Mouse (Mus musculus): ENCODE data around the gene Med12l.

Med12l gene

GRCm38 (mm10) chr3:59141507-59142305 is 136.1 kb downstream of the Med12l start:
- no peak for DNase-seq

GRCm38 (mm10) chr3:59145194-59145593 is 139.6 kb downstream of the Med12l start:
- DNase-seq = no peak

- no peak for DNase-seq
Observed at GRCm38 (mm10) chr3:59149646-59150045, 144.0 kb downstream of the Med12l start.

- no peak for DNase-seq
Observed at GRCm38 (mm10) chr3:59150624-59151023, 145.0 kb downstream of the Med12l start.

- peak; percentile 30 to 39 for DNase-seq
Observed at GRCm38 (mm10) chr3:59153424-59153823, 147.8 kb downstream of the Med12l start, which contains the start of gene P2ry14. Gene P2ry14, minus strand, starts transcription at chr3:59153618.

- no peak for DNase-seq
Observed at GRCm38 (mm10) chr3:59154888-59155287, 149.3 kb downstream of the Med12l start.

- DNase-seq = no peak
Observed at GRCm38 (mm10) chr3:59155404-59155803, 149.8 kb downstream of the Med12l start.

- DNase-seq = no peak
Observed at GRCm38 (mm10) chr3:59157048-59157447, 151.4 kb downstream of the Med12l start.

GRCm38 (mm10) chr3:59160465-59160864 is 154.8 kb downstream of the Med12l start:
- no peak for DNase-seq

GRCm38 (mm10) chr3:59167417-59168054 is 161.9 kb downstream of the Med12l start:
- no peak for DNase-seq

- DNase-seq = no peak
Observed at GRCm38 (mm10) chr3:59168476-59168875, 162.9 kb downstream of the Med12l start.

- no peak for DNase-seq
Observed at GRCm38 (mm10) chr3:59169215-59169614, 163.6 kb downstream of the Med12l start.

GRCm38 (mm10) chr3:59169921-59170627 is 164.4 kb downstream of the Med12l start:
- no peak for DNase-seq

GRCm38 (mm10) chr3:59174426-59175154 is 169.0 kb downstream of the Med12l start:
- DNase-seq = no peak

GRCm38 (mm10) chr3:59175234-59175633 is 169.6 kb downstream of the Med12l start:
- peak; percentile 19 to 34 for DNase-seq

GRCm38 (mm10) chr3:59176871-59177270 is 171.2 kb downstream of the Med12l start:
- DNase-seq = no peak

GRCm38 (mm10) chr3:59181134-59181533 is 175.5 kb downstream of the Med12l start:
- no peak for DNase-seq

- no peak for DNase-seq
Observed at GRCm38 (mm10) chr3:59182129-59182528, 176.5 kb downstream of the Med12l start.

GRCm38 (mm10) chr3:59185662-59186061 is 180.0 kb downstream of the Med12l start:
- no peak for DNase-seq

- DNase-seq = no peak
Observed at GRCm38 (mm10) chr3:59187336-59187735, 181.7 kb downstream of the Med12l start.

- no peak for DNase-seq
Observed at GRCm38 (mm10) chr3:59191674-59192073, 186.0 kb downstream of the Med12l start.

GRCm38 (mm10) chr3:59194099-59194498 is 188.5 kb downstream of the Med12l start:
- DNase-seq = no peak

- DNase-seq = no peak
Observed at GRCm38 (mm10) chr3:59194938-59195337, 189.3 kb downstream of the Med12l start, which contains the start of gene Gpr87. Gene Gpr87, minus strand, starts transcription at chr3:59195104.

Measured in lung, adult 18-20 months (tissue).